Mouse (Mus musculus) bone marrow, adult 2 months (tissue): ENCODE data around the gene Cyfip1. TPM values are rescaled to one million over a fixed set of nuclear protein-coding genes. Genes with fewer than 3 reads are reported as not detected.
A peak's percentile ranks its signal among the peaks of the same experiment; 100 is the strongest.

ENCODE experiments used
- H3K27ac ChIP-seq: fragments of 200-500 bp; 2 replicates; pipeline ENCODE4 v1.5.1; 2012; ENCODE audit warnings: low read depth, mild to moderate bottlenecking, control low read depth, inconsistent platforms, low read length; ENCODE audit not compliant: control insufficient read depth, poor library complexity, insufficient read depth
- H3K4me1 ChIP-seq: fragments of 200-500 bp; 2 replicates; pipeline ENCODE4 v1.6.1; 2011; ENCODE audit warnings: low read length; ENCODE audit not compliant: control insufficient read depth, insufficient read depth
- H3K4me3 ChIP-seq: fragments of 200-500 bp; replicated peaks from 2 replicates; pipeline ENCODE3; 2011; ENCODE audit warnings: mild to moderate bottlenecking, low read depth, low read length, control low read depth; ENCODE audit not compliant: control insufficient read depth
- CTCF ChIP-seq: fragments of 200-500 bp; IDR thresholded peaks from 2 replicates; pipeline ENCODE4 v1.5.1; 2011; ENCODE audit warnings: low read length, control low read depth; ENCODE audit not compliant: control insufficient read depth, insufficient read depth
- POLR2A ChIP-seq: fragments of 200-500 bp; IDR thresholded peaks from 2 replicates; pipeline ENCODE4 v1.6.1; 2011; ENCODE audit warnings: low read depth, mild to moderate bottlenecking, control low read depth, low read length, borderline replicate concordance; ENCODE audit not compliant: control insufficient read depth
- WGBS: fragments of 180-500 bp; shearing (Covaris S2); methylation state at CpG from one replicate; pipeline ENCODE4 v1.1.7; 2018; 5-methylcytosine and 5-hydroxymethylcytosine counted together
- polyA plus RNA-seq: library from polyadenylated mRNA; stranded (reverse); fragments of >200 nt; gene quantifications from 2 replicates; pipeline ENCODE4 v1.2.4, GENCODE M21; 2011; ENCODE audit warnings: low replicate concordance; ENCODE audit not compliant: missing spikeins, insufficient read depth, insufficient read length

Gene Cyfip1
- polyA plus RNA-seq, 1 experiment: 14.1 TPM

- Histone ChIP-seq H3K27ac (peak within 1 kb of the TSS; percentile 95), H3K4me3 (peak within 1 kb of the TSS; percentile 90), H3K4me1 (0 out of 2 replicates have a peak, but pooled peaks cover 1% of the 10 kb centered on the region)
- TF ChIP-seq POLR2A (peak; percentile 83; the same call in 1 of the 2 replicates), CTCF (no peak)
- WGBS: under 1% methylated on average over 70 of the region's 70 CpGs
Measured at GRCm38 (mm10) chr7:55962004-55962908, 120.7 kb downstream of the Cyfip1 start, which contains the start of gene Nipa2. Nipa2 (minus strand) TSS chr7:55962476.

GRCm38 (mm10) chr7:55966866-55967460 is 125.4 kb downstream of the Cyfip1 start:
- 59% methylated on average over 3 of the region's 3 CpGs for WGBS
- Histone ChIP-seq H3K27ac (no peak overlapping the region), H3K4me1 (peaks cover 1% of the 10 kb centered on the region), H3K4me3 (no peak overlapping the region)
- TF ChIP-seq POLR2A: no peak
- TF ChIP-seq CTCF: no peak

DNA sequence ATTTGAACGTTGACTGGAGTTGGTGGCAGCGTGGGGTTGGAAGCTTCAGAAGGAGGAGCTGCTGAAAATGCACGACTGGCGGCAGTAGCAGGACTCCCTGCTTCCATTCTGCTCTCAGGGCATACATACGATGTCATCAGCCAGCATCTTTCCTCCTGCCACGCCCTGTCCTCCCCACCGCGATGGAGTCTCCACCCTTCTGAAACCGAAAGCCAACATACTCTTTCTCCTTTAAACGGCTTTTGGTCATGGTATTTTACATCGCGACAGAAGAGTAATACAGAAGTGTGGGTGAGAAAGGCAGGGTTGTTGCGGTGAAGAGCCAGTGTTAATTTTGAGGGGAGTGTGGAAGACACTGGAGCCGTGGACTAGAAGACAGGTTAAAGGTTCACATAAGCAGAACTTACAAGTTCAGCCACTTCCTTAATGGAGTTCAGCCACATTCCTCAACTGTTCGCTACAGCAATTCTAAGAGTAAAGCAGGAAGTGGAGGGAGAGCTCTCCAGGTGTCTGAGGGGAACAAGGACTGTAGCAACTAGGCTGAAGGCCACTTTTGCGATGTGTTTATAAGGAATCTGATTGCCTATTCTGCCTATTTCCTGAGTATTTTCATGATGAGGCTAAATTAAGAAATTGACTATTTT is 126.8 kb downstream of the Cyfip1 start:
- WGBS: under 1% methylated on average over 16 of the region's 16 CpGs
- H3K4me1 ChIP-seq: peaks cover 1% of the 10 kb centered on the region
- H3K4me3 ChIP-seq: peak overlapping the region; percentile 65
- TF ChIP-seq CTCF (no peak), POLR2A (0 out of 2 replicates have a peak, but pooled peaks have one; percentile 13)
- H3K27ac ChIP-seq: peak overlapping the region; percentile 77

GRCm38 (mm10) chr7:55969415-55969814 is 127.9 kb downstream of the Cyfip1 start:
- Histone ChIP-seq H3K27ac (peak overlapping the region; percentile 2; the same call in 1 of the 2 replicates), H3K4me1 (peaks cover 1% of the 10 kb centered on the region), H3K4me3 (no peak overlapping the region)
- no peak for TF ChIP-seq POLR2A
- no peak for TF ChIP-seq CTCF
- 3% methylated on average over 1 of the region's 1 CpGs for WGBS

DNA sequence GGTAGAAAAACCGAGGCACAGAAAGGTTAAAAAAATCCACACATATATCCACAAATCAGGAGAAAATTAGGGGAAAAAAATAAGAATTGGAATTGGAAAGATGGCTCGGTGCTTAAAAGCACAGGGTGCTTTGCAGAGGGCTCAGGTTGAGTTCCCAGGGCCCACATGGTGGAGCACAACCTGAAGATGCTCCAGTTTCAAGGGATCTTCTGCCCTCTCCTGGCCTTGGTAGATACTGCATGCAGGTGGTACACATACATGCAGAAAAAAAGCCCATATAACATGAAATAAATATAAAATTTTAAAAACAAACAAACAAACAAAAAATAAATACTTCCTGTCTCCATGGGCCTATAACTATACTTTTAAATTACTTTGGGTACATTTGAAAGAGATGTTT is 132.9 kb downstream of the Cyfip1 start:
- Histone ChIP-seq H3K27ac (no peak overlapping the region), H3K4me1 (peaks cover 1% of the 10 kb centered on the region), H3K4me3 (no peak overlapping the region)
- WGBS: 97% methylated on average over 2 of the region's 2 CpGs
- TF ChIP-seq POLR2A (no peak), CTCF (peak; percentile 22; the same call in 1 of the 2 replicates)

- WGBS: 72% methylated on average over 2 of the region's 2 CpGs
- Histone ChIP-seq H3K4me3 (no peak overlapping the region), H3K27ac (no peak overlapping the region), H3K4me1 (peaks cover 1% of the 10 kb centered on the region; the same call in 1 of the 2 replicates)
- TF ChIP-seq POLR2A (no peak), CTCF (no peak)
Measured at GRCm38 (mm10) chr7:55981511-55981910, 140.0 kb downstream of the Cyfip1 start.

Other genes starting within 250 kb of the Cyfip1 start
- gene Siglech, start 73.6 kb upstream of the Cyfip1 start, polyA plus RNA-seq: 8.0 and 22.7 TPM in 2 replicates
- gene Tubgcp5, start 47.6 kb upstream of the Cyfip1 start, polyA plus RNA-seq: 6.9 and 12.5 TPM in 2 replicates
- gene Nipa2, start 120.7 kb downstream of the Cyfip1 start, polyA plus RNA-seq: 8.9 and 23.8 TPM in 2 replicates
- 6.1 and 9.6 TPM in 2 replicates for gene Nipa1, start 178.2 kb downstream of the Cyfip1 start, polyA plus RNA-seq
- 18.3 and 41.1 TPM in 2 replicates for gene Herc2, start 208.5 kb downstream of the Cyfip1 start, polyA plus RNA-seq